Mouse (Mus musculus) layer of hippocampus, adult 18-20 months (tissue): ENCODE measurements around the gene Ssbp2. TPM values are rescaled to one million over a fixed set of nuclear protein-coding genes. Genes with fewer than 3 reads are reported as not detected.

Experiments
- DNase-seq, 2 experiments: peaks; one replicate each; pipeline ENCODE4 v3.0.0; 2022; ENCODE audit warnings: low spot score in 2 of 2
- total RNA-seq, 2 experiments: library from RNA; stranded (reverse); gene quantifications; 2 replicates each; pipeline ENCODE4 v1.2.3; 2021

The Ssbp2 gene
- total RNA-seq, 2 experiments from 2014 or later, result 117 to 135 TPM

GRCm38 (mm10) chr13:91520073-91520750, 60.1 kb downstream of the Ssbp2 start:
- no peak for DNase-seq

DNA sequence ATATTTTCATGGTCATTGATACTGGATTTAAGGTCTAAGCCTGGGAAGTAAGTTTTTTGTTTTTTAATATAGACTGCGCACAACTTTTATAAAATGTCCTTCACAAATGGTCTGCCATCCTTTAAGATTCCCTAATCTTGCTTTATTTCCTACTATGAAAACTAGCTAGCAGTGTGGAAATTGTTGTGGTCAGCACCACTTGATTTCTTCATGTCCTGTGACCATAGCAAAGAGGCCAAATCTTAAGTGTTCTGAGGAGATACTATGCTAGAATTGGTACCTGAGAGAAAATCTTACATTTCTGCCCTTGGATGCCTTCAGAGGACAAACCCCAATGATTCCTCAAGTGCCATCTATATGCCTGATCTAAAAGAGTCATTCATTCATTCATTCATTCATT, 60.9 kb downstream of the Ssbp2 start:
- DNase-seq, result no peak

DNA sequence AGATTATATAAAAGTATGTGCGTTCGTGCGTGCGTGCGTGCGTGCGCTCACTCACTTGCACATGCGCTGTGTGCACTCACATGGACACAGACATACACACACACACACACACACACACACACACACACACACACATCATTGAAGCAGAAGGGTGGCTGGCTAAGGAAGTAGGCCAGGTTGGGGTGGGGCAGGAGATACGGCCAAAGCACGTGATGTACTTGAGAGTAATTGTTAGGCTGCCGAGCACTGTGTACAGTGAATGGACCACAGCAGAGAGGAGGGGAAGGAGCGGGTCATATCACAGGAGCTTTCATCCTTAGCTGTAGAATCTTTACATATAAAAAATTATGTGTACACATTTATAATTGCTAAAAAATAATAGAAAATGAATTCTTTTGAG, 66.0 kb downstream of the Ssbp2 start:
- DNase-seq, result no peak

- no peak for DNase-seq
Observed at GRCm38 (mm10) chr13:91529821-91530220, 69.7 kb downstream of the Ssbp2 start.

DNA sequence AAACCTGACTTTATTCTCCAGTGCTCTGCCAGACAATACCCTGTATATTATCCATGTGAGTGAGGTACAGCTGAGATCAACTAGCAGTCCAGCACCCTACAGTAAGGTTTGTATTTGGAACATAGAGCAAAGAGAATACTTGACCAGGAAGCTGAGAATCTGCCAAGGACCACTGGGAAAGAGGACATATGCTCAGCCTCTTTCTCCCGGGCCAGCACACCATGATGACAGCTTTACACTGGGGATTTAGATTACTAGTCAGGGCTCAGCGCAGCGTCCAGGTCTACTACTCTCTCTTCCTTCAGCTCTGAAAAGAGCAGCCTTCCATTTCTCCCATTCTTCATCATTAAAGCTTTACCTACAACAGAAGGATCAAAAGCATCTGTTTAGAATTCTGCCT, 76.6 kb downstream of the Ssbp2 start:
- no peak for DNase-seq

DNA sequence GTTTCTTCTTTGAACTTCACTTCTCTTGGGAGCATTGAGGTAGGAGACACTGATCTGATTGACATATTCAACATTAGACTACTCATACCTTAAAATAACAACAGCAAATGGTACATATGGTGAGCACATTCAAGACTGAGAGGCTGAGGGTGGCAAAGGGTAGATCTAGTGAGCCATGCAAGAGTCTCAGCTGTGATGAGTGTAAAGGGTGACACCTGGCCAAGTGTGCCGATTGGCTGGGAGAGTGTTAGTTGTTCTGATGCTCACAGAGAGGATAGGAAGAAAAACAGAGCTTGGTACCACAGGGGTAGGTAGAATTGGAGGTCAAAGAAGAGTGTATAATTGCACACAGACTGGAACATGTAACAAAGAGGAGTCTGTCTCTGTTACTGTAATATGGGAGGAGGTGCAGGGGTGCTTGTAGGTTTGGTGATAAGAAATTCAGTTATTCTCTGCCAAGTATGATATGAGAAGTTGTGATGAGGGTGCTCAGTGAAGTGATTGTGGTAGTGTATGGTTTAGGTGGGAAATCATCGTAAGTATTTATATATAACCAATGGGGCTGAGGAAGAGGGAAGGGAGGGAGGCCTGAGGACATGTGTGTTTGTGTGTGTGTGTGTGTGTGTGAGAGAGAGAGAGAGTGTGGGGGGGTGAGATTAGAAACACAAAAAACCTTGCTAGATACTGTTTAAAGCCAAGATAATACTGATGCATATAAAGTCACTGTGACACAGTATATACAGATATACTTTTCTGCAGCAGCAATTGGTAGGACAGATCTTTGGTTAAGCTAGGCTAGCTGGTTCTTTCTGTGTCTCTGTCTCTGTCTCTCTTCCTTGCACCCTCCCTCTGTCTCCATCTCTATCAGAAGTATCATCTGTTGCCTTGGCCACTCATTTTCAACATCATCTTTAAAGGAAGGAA, 80.3 kb downstream of the Ssbp2 start:
- DNase-seq, result no peak

DNA sequence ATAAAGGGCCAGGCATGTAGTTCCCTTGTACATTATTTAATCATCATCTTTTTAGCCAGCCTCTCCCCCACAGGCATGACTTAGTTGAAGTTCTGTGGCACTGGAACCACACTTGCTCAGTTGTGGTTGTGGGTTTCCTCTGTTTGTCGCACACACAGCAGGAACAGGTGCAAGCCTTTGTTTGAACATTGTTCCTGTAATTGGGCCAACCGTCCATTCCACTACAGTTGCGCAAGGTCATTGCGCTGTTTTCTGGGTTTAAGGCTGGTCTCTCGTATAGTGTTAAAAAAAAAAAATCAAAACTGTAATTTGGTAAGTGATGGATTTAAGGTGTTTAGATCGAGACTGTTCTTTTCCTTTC, 81.0 kb downstream of the Ssbp2 start:
- no peak for DNase-seq

DNA sequence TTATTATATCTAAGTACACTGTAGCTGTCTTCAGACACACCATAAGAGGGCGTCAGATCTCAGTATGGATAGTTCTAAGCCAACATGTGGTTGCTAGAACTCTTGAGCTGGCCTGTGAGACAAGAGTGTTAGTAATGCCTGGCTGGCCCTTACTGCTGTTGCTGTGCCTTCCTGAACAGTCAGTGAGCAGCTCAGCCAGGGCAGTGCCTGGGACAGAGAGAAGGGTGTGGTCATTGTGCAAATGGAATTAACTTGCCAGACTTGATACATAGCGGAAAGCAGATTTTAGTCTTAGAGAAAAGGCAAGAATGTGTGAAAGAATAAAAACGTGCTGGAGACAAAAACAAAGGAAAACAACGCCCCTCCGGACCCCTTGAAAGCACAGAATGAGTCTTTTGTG, 83.5 kb downstream of the Ssbp2 start:
- DNase-seq, result no peak

GRCm38 (mm10) chr13:91564047-91564446, 104.0 kb downstream of the Ssbp2 start:
- DNase-seq, result no peak

- peak in 1 of 2 experiments; percentile 69 for DNase-seq
Observed at GRCm38 (mm10) chr13:91564755-91565154, 104.7 kb downstream of the Ssbp2 start.

- no peak for DNase-seq
Observed at GRCm38 (mm10) chr13:91581504-91581903, 121.4 kb downstream of the Ssbp2 start.

GRCm38 (mm10) chr13:91582212-91582611, 122.1 kb downstream of the Ssbp2 start:
- no peak for DNase-seq

DNA sequence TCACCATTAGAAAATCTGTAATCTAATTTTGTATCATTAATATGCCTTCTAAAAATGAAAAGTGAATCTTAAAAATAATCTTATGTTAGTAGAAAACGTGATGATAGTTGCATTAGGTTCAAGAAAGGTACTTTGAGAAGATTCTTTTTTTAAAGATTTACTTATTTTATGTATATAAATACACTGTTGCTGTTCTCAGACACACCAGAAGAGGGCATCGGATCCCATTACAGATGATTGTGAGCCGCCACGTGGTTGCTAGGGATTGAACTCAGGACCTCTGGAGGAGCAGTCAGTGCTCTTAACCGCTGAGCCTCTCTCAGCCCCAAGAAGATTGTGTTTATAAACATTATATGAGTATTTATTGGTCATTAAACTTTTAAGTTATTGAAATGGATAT, 126.3 kb downstream of the Ssbp2 start:
- no peak for DNase-seq

GRCm38 (mm10) chr13:91588475-91588874, 128.4 kb downstream of the Ssbp2 start:
- no peak for DNase-seq

DNA sequence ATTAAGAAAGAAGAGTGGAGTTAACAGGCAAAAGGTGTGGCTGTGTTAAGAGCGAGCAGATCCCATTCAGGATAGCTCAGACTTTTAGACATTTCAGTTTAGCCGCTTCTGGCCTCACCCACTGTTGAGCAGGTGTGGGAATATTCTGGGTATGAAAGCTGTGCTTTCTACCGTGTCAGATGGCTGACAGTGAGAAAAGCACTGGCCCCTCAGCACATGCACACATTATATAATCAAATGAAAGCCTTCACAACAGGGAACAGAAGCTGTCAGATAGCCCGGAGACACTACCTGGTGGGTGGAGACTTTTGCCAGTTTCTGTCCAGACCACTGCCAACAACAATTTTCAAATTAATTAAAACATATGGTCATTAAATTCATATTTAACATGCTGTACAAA, 131.8 kb downstream of the Ssbp2 start:
- DNase-seq, result peak; percentile 32 to 64

- DNase-seq, result no peak
Observed at GRCm38 (mm10) chr13:91595284-91595683, 135.2 kb downstream of the Ssbp2 start.

- DNase-seq, result no peak
Observed at GRCm38 (mm10) chr13:91599594-91599993, 139.5 kb downstream of the Ssbp2 start.

GRCm38 (mm10) chr13:91605043-91605840, 145.2 kb downstream of the Ssbp2 start:
- DNase-seq, result no peak

DNA sequence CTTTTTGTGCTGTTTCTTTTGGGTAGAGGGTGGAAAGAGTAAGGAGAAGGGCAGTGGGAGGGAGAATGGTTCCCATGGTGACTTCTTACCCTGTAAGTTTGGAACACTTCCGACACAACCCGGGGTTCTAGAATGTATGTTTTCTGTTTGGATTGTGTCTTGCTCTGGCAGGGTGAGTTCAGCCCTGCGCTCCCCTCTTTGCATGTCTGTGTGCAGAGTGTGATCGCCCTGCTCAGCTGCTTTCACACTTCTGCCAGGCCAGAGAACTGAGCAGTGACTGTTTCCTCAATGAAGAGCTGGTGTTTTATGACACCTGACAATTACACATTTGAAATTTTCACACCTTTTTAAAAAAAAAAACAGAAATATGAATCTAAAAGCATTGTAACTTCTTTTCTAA, 150.5 kb downstream of the Ssbp2 start:
- DNase-seq, result no peak

DNA sequence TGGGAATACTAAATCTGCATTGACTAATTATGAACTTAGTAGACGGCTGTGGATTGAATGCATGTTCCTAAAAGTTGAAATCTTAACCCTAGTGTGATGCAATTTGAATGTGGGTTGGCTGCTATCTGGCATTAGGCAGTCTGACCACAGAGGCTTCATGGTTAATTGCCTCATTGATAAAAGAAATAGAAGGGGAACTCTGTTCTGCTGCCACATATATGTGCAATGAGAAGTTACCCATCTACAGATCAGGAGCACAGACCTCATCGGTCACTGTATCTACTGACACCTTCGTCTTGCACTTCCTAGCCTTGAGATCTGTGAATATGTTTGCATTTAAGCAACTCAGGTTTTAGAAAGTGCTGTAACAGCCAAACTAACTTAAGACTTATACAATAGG, 151.8 kb downstream of the Ssbp2 start:
- no peak for DNase-seq

- no peak for DNase-seq
Observed at GRCm38 (mm10) chr13:91612578-91612977, 152.5 kb downstream of the Ssbp2 start.

- DNase-seq, result no peak
Observed at GRCm38 (mm10) chr13:91616050-91616449, 156.0 kb downstream of the Ssbp2 start.
